Comparison of ENCODE assay signal across 7 mouse cellular contexts in genomic region chr2:34904849-34905542, GRCm38 (mm10). TPM values are rescaled to one million over a fixed set of nuclear protein-coding genes. Genes with fewer than 3 reads are reported as not detected.
DNase-seq lines count a peak whose midpoint lies in the region; ATAC-seq lines count a peak whose summit lies in the region.

No protein-coding gene starts in this region.

- peaks cover 4% of the 10 kb centered on the region; the same call in 1 of the 2 replicates for H3K4me1 ChIP-seq in intestine, embryonic 15.5 days (replicated peaks)
- H3K4me1 ChIP-seq in midbrain, embryonic 10.5 days, result peaks cover 28% of the 10 kb centered on the region

- H3K27ac ChIP-seq in intestine, embryonic 15.5 days, result peak overlapping the region; percentile 34; the same call in 1 of the 2 replicates
- peak overlapping the region; percentile 61; the same call in 1 of the 2 replicates for H3K27ac ChIP-seq in midbrain, embryonic 10.5 days (replicated peaks)

- DNase-seq in adrenal gland, adult 2 months, result peak; percentile 99
- DNase-seq in embryo, embryonic 11.5 days (ENCODE audit: low read depth, low spot score), result peak; percentile 95
- peak; percentile 98 for DNase-seq in gastrocnemius, postnatal 36 days
- peak; percentile 97 to 99 for DNase-seq in left cerebral cortex, postnatal 25 days (ENCODE audit: low spot score in 2 of 2)
- DNase-seq in midbrain, embryonic 10.5 days (ENCODE audit: low spot score), result peak; percentile 99
- DNase-seq in right cerebral cortex, postnatal 4 days, result peak; percentile 96

- ATAC-seq in intestine, embryonic 15.5 days, result peak; percentile 98

- under 1% methylated on average over 34 of the region's 34 CpGs for WGBS in intestine, embryonic 15.5 days
- WGBS in midbrain, embryonic 10.5 days, result under 1% methylated on average over 34 of the region's 34 CpGs

- H3K36me3 ChIP-seq in intestine, embryonic 15.5 days, result 0 out of 2 replicates have a peak, but pooled peaks cover 3% of the 10 kb centered on the region
- peaks cover 4% of the 10 kb centered on the region; the same call in 1 of the 2 replicates for H3K36me3 ChIP-seq in midbrain, embryonic 10.5 days

- H3K9me3 ChIP-seq in intestine, embryonic 15.5 days, result no peaks in the 10 kb centered on the region
- no peaks in the 10 kb centered on the region for H3K9me3 ChIP-seq in midbrain, embryonic 10.5 days (replicated peaks)

- intact Hi-C loops in gastrocnemius, postnatal 36 days (cut with DNase I), result no loop called here
- intact Hi-C loops in left cerebral cortex, postnatal 25 days (cut with DNase I), result loop anchor here (5.0 kb wide), 1 partner anchor 67 kb away; no protein-coding TSS in a partner anchor

- peak overlapping the region; percentile 69 for H3K4me2 ChIP-seq in intestine, embryonic 15.5 days (replicated peaks)

- peak overlapping the region; percentile 21; the same call in 1 of the 2 replicates for H3K9ac ChIP-seq in intestine, embryonic 15.5 days

- peak overlapping the region; percentile 36 for H3K4me3 ChIP-seq in intestine, embryonic 15.5 days (replicated peaks)
- peak overlapping the region; percentile 46 for H3K4me3 ChIP-seq in midbrain, embryonic 10.5 days

- H3K27me3 ChIP-seq in intestine, embryonic 15.5 days (replicated peaks), result no peaks in the 10 kb centered on the region
- peaks cover 20% of the 10 kb centered on the region; the same call in 1 of the 2 replicates for H3K27me3 ChIP-seq in midbrain, embryonic 10.5 days (ENCODE audit: low read depth, poor library complexity, severe bottlenecking)

RNA-seq across cellular contexts. Expression of gene Phf19, which starts 8.8 kb away (rescaled TPM):
- total RNA-seq in adrenal gland, adult 2 months (2021), result 1 to 10 TPM; 1.2 to 1.7 TPM
- polyA plus RNA-seq in adrenal gland, adult 2 months (2012; rRNA removed), result 1.1 and 1.5 TPM in 2 replicates
- under 1 TPM; 0.38 to 0.64 TPM for total RNA-seq in gastrocnemius, postnatal 36 days (2021)
- 8.0 TPM in 2 replicates for polyA plus RNA-seq in intestine, embryonic 15.5 days (2015; fragmentation: Nextera tagmentation; extraction: Ambion mirVana)
- 1 to 10 TPM; 1.3 to 1.6 TPM for total RNA-seq in left cerebral cortex, postnatal 25 days (2021)
- polyA plus RNA-seq in midbrain, embryonic 10.5 days (2016; fragmentation: Nextera tagmentation; extraction: Ambion mirVana), result 2.6 and 2.8 TPM in 2 replicates

RNA-seq across cellular contexts. Expression of gene Psmd5, which starts 30.2 kb away (rescaled TPM):
- total RNA-seq in adrenal gland, adult 2 months (2021), result 10 to 100 TPM; 38.0 to 44.3 TPM
- 5.9 and 6.7 TPM in 2 replicates for polyA plus RNA-seq in adrenal gland, adult 2 months (2012; rRNA removed)
- total RNA-seq in gastrocnemius, postnatal 36 days (2021), result 10 to 100 TPM in 1 of 2 experiments, 1 to 10 TPM in 1; 8.8 to 13.3 TPM
- 88.7 and 98.0 TPM in 2 replicates for polyA plus RNA-seq in intestine, embryonic 15.5 days (2015; fragmentation: Nextera tagmentation; extraction: Ambion mirVana)
- total RNA-seq in left cerebral cortex, postnatal 25 days (2021), result 10 to 100 TPM; 33.3 to 38.0 TPM
- polyA plus RNA-seq in midbrain, embryonic 10.5 days (2016; fragmentation: Nextera tagmentation; extraction: Ambion mirVana), result 135 and 139 TPM in 2 replicates

RNA-seq across cellular contexts. Expression of gene Cutal, which starts 30.8 kb away (rescaled TPM):
- under 1 TPM; 0.40 to 0.48 TPM for total RNA-seq in adrenal gland, adult 2 months (2021)
- 2.5 TPM in 1 of 2 replicates, not detected in the other for polyA plus RNA-seq in adrenal gland, adult 2 months (2012; rRNA removed)
- total RNA-seq in gastrocnemius, postnatal 36 days (2021), result under 1 TPM in 1 of 2 experiments, not detected in 1; 0.39 TPM
- polyA plus RNA-seq in intestine, embryonic 15.5 days (2015; fragmentation: Nextera tagmentation; extraction: Ambion mirVana), result 5.7 and 6.8 TPM in 2 replicates
- under 1 TPM; 0.25 to 0.41 TPM for total RNA-seq in left cerebral cortex, postnatal 25 days (2021)
- 0.11 TPM in 1 of 2 replicates, not detected in the other for polyA plus RNA-seq in midbrain, embryonic 10.5 days (2016; fragmentation: Nextera tagmentation; extraction: Ambion mirVana)

RNA-seq across cellular contexts. Expression of gene Traf1, which starts 56.6 kb away (rescaled TPM):
- 1 to 10 TPM; 3.3 to 3.7 TPM for total RNA-seq in adrenal gland, adult 2 months (2021)
- 2.0 and 2.4 TPM in 2 replicates for polyA plus RNA-seq in adrenal gland, adult 2 months (2012; rRNA removed)
- total RNA-seq in gastrocnemius, postnatal 36 days (2021), result 1 to 10 TPM in 1 of 2 experiments, under 1 TPM in 1; 0.76 to 1.1 TPM
- 2.5 TPM in 2 replicates for polyA plus RNA-seq in intestine, embryonic 15.5 days (2015; fragmentation: Nextera tagmentation; extraction: Ambion mirVana)
- 1 to 10 TPM in 1 of 2 experiments, under 1 TPM in 1; 0.57 to 2.1 TPM for total RNA-seq in left cerebral cortex, postnatal 25 days (2021)
- polyA plus RNA-seq in midbrain, embryonic 10.5 days (2016; fragmentation: Nextera tagmentation; extraction: Ambion mirVana), result 0.12 and 0.27 TPM in 2 replicates

Comparison
In these comparisons a context has a peak if more than half of its experiments do, and no peak if none do; other contexts are left out.
1. Peak in every context shown above with its lines: DNase-seq, ATAC-seq, H3K4me3 ChIP-seq and H3K27ac ChIP-seq.